Mouse (Mus musculus) heart, embryonic 11.5 days (tissue): ENCODE results near the gene Slc15a1. TPM values are rescaled to one million over a fixed set of nuclear protein-coding genes. Genes with fewer than 3 reads are reported as not detected.

ENCODE experiments used
- ATAC-seq: fragments of 200-750 bp; cut with Nextera tagmentation; replicated peaks from 2 replicates; pipeline ENCODE4 v1.8.0; 2017; ENCODE audit warnings: moderate library complexity; ENCODE audit not compliant: insufficient number of reproducible peaks, low FRiP score, low TSS enrichment
- H3K27ac ChIP-seq: fragments of 300-500 bp; sonication (generic); 2 replicates; pipeline ENCODE4 v1.5.1; 2014; ENCODE audit warnings: mild to moderate bottlenecking, low read depth, low read length
- H3K27me3 ChIP-seq: fragments of 300-500 bp; sonication (generic); 2 replicates; pipeline ENCODE4 v1.6.1; 2014; ENCODE audit warnings: mild to moderate bottlenecking, low read length, mixed read lengths; ENCODE audit not compliant: control insufficient read depth, insufficient read depth
- H3K36me3 ChIP-seq: fragments of 300-500 bp; sonication (generic); 2 replicates; pipeline ENCODE4 v1.6.1; 2014; ENCODE audit warnings: mild to moderate bottlenecking, low read length, moderate library complexity, mixed read lengths; ENCODE audit not compliant: control insufficient read depth, insufficient read depth
- H3K4me1 ChIP-seq: fragments of 300-500 bp; sonication (generic); 2 replicates; pipeline ENCODE4 v1.6.1; 2014; ENCODE audit warnings: low read length; ENCODE audit not compliant: control insufficient read depth, insufficient read depth
- H3K4me2 ChIP-seq: fragments of 300-500 bp; sonication (generic); 2 replicates; pipeline ENCODE4 v1.6.1; 2014; ENCODE audit warnings: mild to moderate bottlenecking, moderate library complexity
- H3K4me3 ChIP-seq: fragments of 300-500 bp; sonication (generic); 2 replicates; pipeline ENCODE4 v1.5.1; 2014; ENCODE audit warnings: low read depth, low read length
- H3K9ac ChIP-seq: fragments of 300-500 bp; sonication (generic); 2 replicates; pipeline ENCODE4 v1.6.1; 2014; ENCODE audit warnings: mild to moderate bottlenecking, low read depth, low read length, moderate library complexity
- H3K9me3 ChIP-seq: fragments of 300-500 bp; sonication (generic); replicated peaks from 2 replicates; pipeline ENCODE4 v1.6.1; 2016; ENCODE audit warnings: low read length; ENCODE audit not compliant: control insufficient read depth
- WGBS: fragments of 180-500 bp; shearing (Covaris S2); extraction: QIAGEN DNeasy Blood & Tissue Kit; methylation state at CpG from one replicate; pipeline ENCODE4 v1.1.7; 2014; ENCODE audit not compliant: insufficient replicate concordance; 5-methylcytosine and 5-hydroxymethylcytosine counted together
- polyA plus RNA-seq: library from polyadenylated mRNA; unstranded; fragments of >200 nt; fragmentation: Nextera tagmentation; extraction: Ambion mirVana; gene quantifications from 2 replicates; pipeline ENCODE4 v1.2.1, GENCODE M21; 2014

The Slc15a1 gene
- polyA plus RNA-seq, 1 experiment from 2014 or later: not detected

GRCm38 (mm10) chr14:121484436-121484835 is 20.6 kb downstream of the Slc15a1 start:
- no peak for ATAC-seq
- no peaks in the 10 kb centered on the region for H3K4me1 ChIP-seq
- H3K4me3 ChIP-seq: no peak overlapping the region
- no peak overlapping the region for H3K4me2 ChIP-seq
- H3K36me3 ChIP-seq: no peaks in the 10 kb centered on the region
- no peaks in the 10 kb centered on the region for H3K9me3 ChIP-seq
- no peak overlapping the region for H3K9ac ChIP-seq
- H3K27me3 ChIP-seq: no peaks in the 10 kb centered on the region
- WGBS: 89% methylated on average over 3 of the region's 3 CpGs
- H3K27ac ChIP-seq: no peak overlapping the region

DNA sequence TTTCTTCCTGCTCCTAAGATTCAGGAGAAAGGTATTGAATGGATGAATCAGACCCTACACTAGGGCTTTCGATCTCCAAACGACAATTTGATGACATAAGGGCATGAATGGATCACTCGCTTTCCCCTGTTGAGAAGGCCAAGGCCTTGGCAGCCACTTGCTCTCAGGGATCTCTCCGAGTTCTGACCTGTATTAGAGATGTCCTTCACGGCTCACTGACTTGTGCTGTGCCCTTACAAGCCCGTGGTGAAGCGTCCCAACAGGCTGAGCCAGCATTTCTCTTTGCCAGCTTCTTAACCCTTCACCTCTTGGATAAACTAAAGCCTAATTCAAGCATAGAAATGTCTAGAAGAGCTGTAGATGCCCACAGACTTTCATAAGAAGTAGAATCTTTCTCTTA is 22.9 kb downstream of the Slc15a1 start:
- Histone ChIP-seq H3K4me3 (no peak overlapping the region), H3K9ac (no peak overlapping the region), H3K36me3 (no peaks in the 10 kb centered on the region), H3K9me3 (no peaks in the 10 kb centered on the region), H3K4me1 (no peaks in the 10 kb centered on the region), H3K4me2 (no peak overlapping the region), H3K27ac (no peak overlapping the region), H3K27me3 (no peaks in the 10 kb centered on the region)
- WGBS: 73% methylated on average over 7 of the region's 7 CpGs
- ATAC-seq: no peak

- no peaks in the 10 kb centered on the region for H3K27me3 ChIP-seq
- H3K36me3 ChIP-seq: no peaks in the 10 kb centered on the region
- no peaks in the 10 kb centered on the region for H3K9me3 ChIP-seq
- H3K4me1 ChIP-seq: no peaks in the 10 kb centered on the region
- ATAC-seq: no peak
- no peak overlapping the region for H3K9ac ChIP-seq
- H3K4me3 ChIP-seq: no peak overlapping the region
- no peak overlapping the region for H3K4me2 ChIP-seq
- no peak overlapping the region for H3K27ac ChIP-seq
- WGBS: 77% methylated on average over 2 of the region's 2 CpGs
These were observed 23.5 kb downstream of the Slc15a1 start for GRCm38 (mm10) chr14:121481591-121481990.

DNA sequence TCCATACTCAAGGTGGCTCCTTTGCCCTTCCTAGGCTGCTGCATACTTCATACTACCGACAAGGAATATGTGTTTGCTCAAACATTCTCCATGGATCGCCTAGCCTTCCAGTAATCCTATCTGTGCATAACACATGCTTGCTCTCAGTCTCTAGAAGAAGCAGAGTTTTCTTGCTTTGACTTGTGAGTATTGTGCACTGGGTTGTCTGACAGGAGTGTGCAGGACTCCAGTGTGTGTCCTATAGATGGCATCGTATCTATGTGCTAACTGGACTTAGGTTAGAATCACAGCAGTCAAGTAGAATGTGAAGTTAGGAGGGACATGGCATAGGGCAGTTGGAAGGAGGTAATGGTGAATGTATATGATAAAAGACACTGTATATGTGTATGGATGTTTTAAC is 26.0 kb downstream of the Slc15a1 start:
- no peak for ATAC-seq
- H3K4me3 ChIP-seq: no peak overlapping the region
- H3K9ac ChIP-seq: no peak overlapping the region
- 80% methylated on average over 3 of the region's 3 CpGs for WGBS
- no peak overlapping the region for H3K27ac ChIP-seq
- no peak overlapping the region for H3K4me2 ChIP-seq
- no peaks in the 10 kb centered on the region for H3K4me1 ChIP-seq
- H3K27me3 ChIP-seq: no peaks in the 10 kb centered on the region
- H3K9me3 ChIP-seq: no peaks in the 10 kb centered on the region
- H3K36me3 ChIP-seq: no peaks in the 10 kb centered on the region

DNA sequence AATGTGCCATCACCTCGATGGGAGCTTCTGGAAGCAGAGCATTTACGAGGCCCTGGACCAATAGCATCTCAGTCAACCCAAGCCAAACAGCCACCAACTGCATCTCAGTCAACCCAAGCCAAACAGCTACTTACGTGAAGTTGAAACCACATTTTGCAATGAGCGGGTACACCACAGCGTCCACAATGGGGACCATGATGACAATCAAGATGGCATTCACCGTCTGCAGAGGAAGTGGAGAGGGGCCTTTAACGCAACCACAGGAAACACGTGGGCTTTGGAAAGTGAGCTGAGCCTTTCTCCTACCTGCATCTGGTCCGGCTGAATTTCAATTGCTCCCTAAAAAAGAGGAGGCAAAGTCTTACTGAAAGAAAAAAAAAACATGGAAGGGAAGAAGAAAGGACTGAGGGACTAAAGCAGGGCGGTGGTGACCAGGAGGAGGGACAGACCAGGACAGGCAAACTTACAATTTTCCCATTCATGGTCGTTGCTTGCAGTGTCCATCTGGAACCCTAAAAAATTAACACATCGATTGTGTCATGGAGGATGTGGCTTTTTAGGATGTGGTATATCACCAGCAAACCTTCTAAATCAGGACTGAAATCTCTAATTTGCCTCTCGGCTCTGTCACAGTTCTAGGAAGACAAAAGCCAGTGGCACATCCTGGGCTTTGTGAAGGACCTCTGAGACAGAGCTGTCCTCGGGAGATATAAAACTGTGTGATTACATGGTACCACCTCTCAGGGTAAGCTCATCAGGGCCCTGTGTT is 26.9 kb downstream of the Slc15a1 start:
- Histone ChIP-seq H3K4me2 (no peak overlapping the region), H3K4me3 (no peak overlapping the region), H3K4me1 (no peaks in the 10 kb centered on the region), H3K9ac (no peak overlapping the region), H3K9me3 (no peaks in the 10 kb centered on the region), H3K27me3 (no peaks in the 10 kb centered on the region), H3K27ac (no peak overlapping the region), H3K36me3 (no peaks in the 10 kb centered on the region)
- 74% methylated on average over 14 of the region's 14 CpGs for WGBS
- no peak for ATAC-seq

DNA sequence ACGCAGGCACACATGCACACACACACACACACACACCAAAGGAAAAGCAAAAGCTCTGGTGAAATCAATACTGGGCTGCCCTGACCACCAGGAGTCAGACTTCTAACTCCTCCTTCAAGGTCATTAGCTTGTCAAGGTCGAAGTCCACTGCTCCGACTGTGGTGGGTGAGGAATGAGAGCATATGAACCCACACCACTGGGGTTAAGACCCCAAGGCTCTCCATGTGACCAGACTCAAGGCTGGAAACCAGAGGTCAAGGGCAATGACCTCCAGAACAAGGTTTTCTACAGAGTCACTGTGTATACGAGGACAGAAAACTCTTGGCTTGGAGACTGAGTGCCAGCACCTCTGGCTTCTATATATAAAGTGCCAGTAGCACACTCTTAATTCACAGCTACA is 31.2 kb downstream of the Slc15a1 start:
- Histone ChIP-seq H3K27ac (no peak overlapping the region), H3K9ac (no peak overlapping the region), H3K4me1 (no peaks in the 10 kb centered on the region), H3K36me3 (no peaks in the 10 kb centered on the region), H3K27me3 (no peaks in the 10 kb centered on the region), H3K4me3 (no peak overlapping the region), H3K4me2 (no peak overlapping the region), H3K9me3 (no peaks in the 10 kb centered on the region)
- no peak for ATAC-seq
- WGBS: 67% methylated on average over 4 of the region's 4 CpGs

DNA sequence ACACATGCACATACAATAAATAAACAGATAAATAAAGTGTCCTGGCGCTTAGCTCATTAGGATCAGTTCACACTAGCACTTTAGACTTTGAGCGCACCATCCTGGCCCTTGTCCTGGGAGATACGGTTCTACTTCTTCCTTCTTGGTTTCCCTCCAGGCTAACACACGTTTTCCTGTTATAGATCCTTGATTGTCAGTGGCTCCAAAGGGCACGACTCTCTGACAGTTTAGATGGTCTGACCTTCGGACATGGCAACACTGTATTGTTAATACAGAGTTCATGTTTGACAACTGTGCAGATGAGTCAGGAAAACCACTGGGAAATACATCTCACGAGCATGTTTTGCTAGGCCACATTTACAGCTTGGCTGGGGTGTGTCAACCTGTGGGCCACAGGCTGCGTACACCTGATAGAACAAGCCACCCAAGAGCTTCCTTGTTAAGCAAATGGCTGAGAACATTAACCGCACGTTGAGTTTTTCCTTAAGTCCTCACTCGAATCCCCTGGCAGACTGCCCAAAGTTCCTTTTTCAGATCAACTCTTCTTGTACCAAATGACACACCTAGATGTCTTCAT is 33.4 kb downstream of the Slc15a1 start:
- Histone ChIP-seq H3K9ac (no peak overlapping the region), H3K4me2 (no peak overlapping the region), H3K9me3 (no peaks in the 10 kb centered on the region), H3K4me3 (no peak overlapping the region), H3K36me3 (no peaks in the 10 kb centered on the region), H3K4me1 (no peaks in the 10 kb centered on the region), H3K27me3 (no peaks in the 10 kb centered on the region), H3K27ac (no peak overlapping the region)
- ATAC-seq: no peak
- 75% methylated on average over 11 of the region's 11 CpGs for WGBS

- H3K4me1 ChIP-seq: no peaks in the 10 kb centered on the region
- no peaks in the 10 kb centered on the region for H3K27me3 ChIP-seq
- no peaks in the 10 kb centered on the region for H3K9me3 ChIP-seq
- H3K4me2 ChIP-seq: no peak overlapping the region
- no peaks in the 10 kb centered on the region for H3K36me3 ChIP-seq
- no peak overlapping the region for H3K9ac ChIP-seq
- no peak for ATAC-seq
- no peak overlapping the region for H3K27ac ChIP-seq
- H3K4me3 ChIP-seq: no peak overlapping the region
These were observed 35.5 kb downstream of the Slc15a1 start for GRCm38 (mm10) chr14:121469601-121470000.

DNA sequence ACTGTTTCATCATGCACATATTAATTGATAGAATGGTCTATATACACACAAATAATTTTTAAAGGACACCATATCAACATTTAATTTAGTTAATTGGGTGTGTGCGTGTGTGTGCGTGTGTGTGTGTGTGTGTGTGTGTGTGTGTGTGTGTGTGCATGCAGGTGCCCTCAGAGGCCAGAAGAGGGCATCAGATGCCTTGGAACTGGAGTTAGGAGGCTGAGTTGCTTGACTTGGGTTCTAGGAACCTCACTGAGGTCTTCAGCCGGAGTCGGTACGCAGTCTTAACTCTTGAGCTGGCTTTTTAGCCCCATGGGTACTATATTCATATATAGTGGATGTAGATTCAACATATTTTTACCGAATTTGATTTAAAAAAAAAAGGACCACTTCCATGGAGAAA is 37.4 kb downstream of the Slc15a1 start:
- H3K9me3 ChIP-seq: no peaks in the 10 kb centered on the region
- no peak overlapping the region for H3K4me2 ChIP-seq
- H3K9ac ChIP-seq: no peak overlapping the region
- H3K36me3 ChIP-seq: no peaks in the 10 kb centered on the region
- no peak overlapping the region for H3K4me3 ChIP-seq
- no peaks in the 10 kb centered on the region for H3K27me3 ChIP-seq
- ATAC-seq: no peak
- WGBS: 93% methylated on average over 6 of the region's 6 CpGs
- no peak overlapping the region for H3K27ac ChIP-seq
- H3K4me1 ChIP-seq: no peaks in the 10 kb centered on the region
